Mouse (Mus musculus) megakaryocyte, embryonic 14.5 days (primary cell): ENCODE measurements around the gene Dcaf8.

Experiments
- FLI1 ChIP-seq: IDR thresholded peaks from 2 replicates; pipeline ENCODE4 v1.6.1; 2012; ENCODE audit warnings: low read length, inconsistent platforms, mixed read lengths
- GATA1 ChIP-seq: IDR thresholded peaks from 3 replicates; pipeline ENCODE4 v1.6.1; 2012; ENCODE audit warnings: mixed read lengths, low read length, inconsistent platforms, borderline replicate concordance

- TF ChIP-seq GATA1 (no peak), FLI1 (no peak)
These were observed 93.2 kb downstream of the Dcaf8 start for GRCm38 (mm10) chr1:172240945-172241708.
